Mouse (Mus musculus) frontal cortex, postnatal 10 days (tissue): ENCODE measurements around the gene Prh1.
"Not testable (repeated sequence)": the region's sequence is repeated elsewhere in the genome, so short reads cannot be mapped to it uniquely, and the experiment has no call there.

Experiments
- DNase-seq, 2 experiments: peaks; one replicate each; pipeline ENCODE4 v3.0.0; 2022; ENCODE audit warnings: low spot score in 2 of 2, mixed read lengths in 1 of 2

Gene Prh1

DNA sequence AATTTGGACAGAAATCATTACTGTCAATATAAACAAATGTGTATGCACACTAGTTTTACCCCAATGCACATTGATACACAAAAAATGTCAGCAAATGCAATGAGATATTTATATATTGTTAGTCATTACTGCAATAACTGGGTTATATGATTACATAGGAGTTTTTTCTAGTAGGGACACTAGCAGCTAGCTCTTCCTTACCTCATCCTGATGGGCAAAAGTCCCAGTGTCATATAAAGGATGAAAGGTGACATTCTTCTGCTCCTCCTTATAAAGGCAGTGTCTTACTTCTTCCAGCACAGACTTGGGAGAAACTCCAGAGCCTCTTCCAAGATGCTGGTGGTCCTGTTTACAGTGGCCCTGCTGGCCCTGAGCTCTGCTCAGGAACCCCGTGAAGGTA lies at the start of gene Prh1:
Gene Prh1 (plus strand): TSS at position 301 of the 400 bp plus-strand sequence.
- DNase-seq, result not testable (repeated sequence)

DNA sequence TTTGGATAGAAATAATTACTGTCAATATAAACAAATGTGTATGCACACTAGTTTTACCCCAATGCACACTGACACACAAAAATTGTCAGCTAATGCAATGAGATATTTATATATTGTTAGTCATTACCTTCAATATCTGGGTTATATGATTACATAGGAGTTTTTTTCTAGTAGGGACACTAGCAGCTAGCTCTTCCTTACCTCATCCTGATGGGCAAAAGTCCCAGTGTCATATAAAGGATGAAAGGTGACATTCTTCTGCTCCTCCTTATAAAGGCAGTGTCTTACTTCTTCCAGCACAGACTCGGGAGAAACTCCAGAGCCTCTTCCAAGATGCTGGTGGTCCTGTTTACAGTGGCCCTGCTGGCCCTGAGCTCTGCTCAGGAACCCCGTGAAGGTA lies 26.0 kb downstream of the Prh1 start, which contains the start of gene Prp2:
Gene Prp2 (plus strand): TSS at position 301 of the 400 bp plus-strand sequence.
- not testable (repeated sequence) for DNase-seq
